Mouse (Mus musculus): Measurements from ENCODE around the gene Gm10073. TPM values are rescaled to one million over a fixed set of nuclear protein-coding genes. Genes with fewer than 3 reads are reported as not detected.
A peak's percentile ranks its signal among the peaks of the same experiment; 100 is the strongest.

The Gm10073 gene
- total and polyA plus RNA-seq, 2 experiments: 12.4 to 64.6 TPM

GRCm38 (mm10) chr8:106606121-106606520 lies 32.9 kb upstream of the Gm10073 start:
- DNase-seq (ENCODE audit: extremely low read depth, low read depth, low spot score): no peak
- no peaks in the 10 kb centered on the region for H3K36me3 ChIP-seq (ENCODE audit: control insufficient read depth, insufficient read depth, low read length)
- WGBS: 30% methylated on average over 4 of the region's 4 CpGs
- 0 out of 2 replicates have a peak, but pooled peaks cover 3% of the 10 kb centered on the region for H3K27me3 ChIP-seq (ENCODE audit: control insufficient read depth, insufficient read depth, low read length)
- H3K4me3 ChIP-seq (ENCODE audit: insufficient read depth, low read depth, low read length): no peak overlapping the region
- TF ChIP-seq CTCF (IDR thresholded peaks at IDR 0.05; ENCODE audit: low read depth, low read length) (no peak), POLR2A (IDR thresholded peaks at IDR 0.05; ENCODE audit: extremely low read depth, insufficient read depth, low read length) (no peak)
- H3K79me2 ChIP-seq (ENCODE audit: control insufficient read depth, insufficient read depth, low read length): peaks cover 3% of the 10 kb centered on the region; the same call in 1 of the 2 replicates
- H3K4me1 ChIP-seq (ENCODE audit: control insufficient read depth, insufficient read depth, low read length): peaks cover 17% of the 10 kb centered on the region
- 0 out of 2 replicates have a peak overlapping the region, but pooled peaks have one; percentile 39 for H3K9ac ChIP-seq (ENCODE audit: low read depth, low read length)
- H3K27ac ChIP-seq (replicated peaks; ENCODE audit: insufficient read depth, low read depth, low read length): peak overlapping the region; percentile 57

GRCm38 (mm10) chr8:106605657-106606056 lies 32.4 kb upstream of the Gm10073 start:
- H3K27me3 ChIP-seq (ENCODE audit: control insufficient read depth, insufficient read depth, low read length): 0 out of 2 replicates have a peak, but pooled peaks cover 3% of the 10 kb centered on the region
- H3K79me2 ChIP-seq (ENCODE audit: control insufficient read depth, insufficient read depth, low read length): peaks cover 3% of the 10 kb centered on the region; the same call in 1 of the 2 replicates
- H3K9ac ChIP-seq (ENCODE audit: low read depth, low read length): no peak overlapping the region
- peak overlapping the region; percentile 66 for H3K27ac ChIP-seq (replicated peaks; ENCODE audit: insufficient read depth, low read depth, low read length)
- H3K4me3 ChIP-seq (ENCODE audit: insufficient read depth, low read depth, low read length): no peak overlapping the region
- WGBS: 22% methylated on average over 7 of the region's 7 CpGs
- TF ChIP-seq CTCF (IDR thresholded peaks at IDR 0.05; ENCODE audit: low read depth, low read length) (no peak), POLR2A (IDR thresholded peaks at IDR 0.05; ENCODE audit: extremely low read depth, insufficient read depth, low read length) (no peak)
- H3K4me1 ChIP-seq (ENCODE audit: control insufficient read depth, insufficient read depth, low read length): peaks cover 12% of the 10 kb centered on the region
- H3K36me3 ChIP-seq (ENCODE audit: control insufficient read depth, insufficient read depth, low read length): no peaks in the 10 kb centered on the region
- peak; percentile 63 for DNase-seq (ENCODE audit: extremely low read depth, low read depth, low spot score)

GRCm38 (mm10) chr8:106603933-106604332 lies 30.7 kb upstream of the Gm10073 start:
- WGBS: 1% methylated on average over 19 of the region's 19 CpGs
- Histone ChIP-seq H3K27ac (replicated peaks; ENCODE audit: insufficient read depth, low read depth, low read length) (peak overlapping the region; percentile 57), H3K36me3 (ENCODE audit: control insufficient read depth, insufficient read depth, low read length) (no peaks in the 10 kb centered on the region), H3K4me1 (ENCODE audit: control insufficient read depth, insufficient read depth, low read length) (peaks cover 11% of the 10 kb centered on the region), H3K4me3 (ENCODE audit: insufficient read depth, low read depth, low read length) (peak overlapping the region; percentile 75), H3K27me3 (ENCODE audit: control insufficient read depth, insufficient read depth, low read length) (0 out of 2 replicates have a peak, but pooled peaks cover 3% of the 10 kb centered on the region), H3K9ac (ENCODE audit: low read depth, low read length) (peak overlapping the region; percentile 84), H3K79me2 (ENCODE audit: control insufficient read depth, insufficient read depth, low read length) (peaks cover 3% of the 10 kb centered on the region; the same call in 1 of the 2 replicates)
- no peak for TF ChIP-seq CTCF (IDR thresholded peaks at IDR 0.05; ENCODE audit: low read depth, low read length)
- no peak for TF ChIP-seq POLR2A (IDR thresholded peaks at IDR 0.05; ENCODE audit: extremely low read depth, insufficient read depth, low read length)
- no peak for DNase-seq (ENCODE audit: extremely low read depth, low read depth, low spot score)

- Histone ChIP-seq H3K4me1 (ENCODE audit: control insufficient read depth, insufficient read depth, low read length) (peaks cover 11% of the 10 kb centered on the region), H3K9ac (ENCODE audit: low read depth, low read length) (peak within 1 kb of the TSS; percentile 84), H3K27me3 (ENCODE audit: control insufficient read depth, insufficient read depth, low read length) (0 out of 2 replicates have a peak, but pooled peaks cover 3% of the 10 kb centered on the region), H3K27ac (replicated peaks; ENCODE audit: insufficient read depth, low read depth, low read length) (peak within 1 kb of the TSS; percentile 57), H3K4me3 (ENCODE audit: insufficient read depth, low read depth, low read length) (peak within 1 kb of the TSS; percentile 75), H3K79me2 (ENCODE audit: control insufficient read depth, insufficient read depth, low read length) (peaks cover 1% of the 10 kb centered on the region; the same call in 1 of the 2 replicates), H3K36me3 (ENCODE audit: control insufficient read depth, insufficient read depth, low read length) (no peaks in the 10 kb centered on the region)
- WGBS: under 1% methylated on average over 53 of the region's 53 CpGs
- no peak for DNase-seq (ENCODE audit: extremely low read depth, low read depth, low spot score)
- TF ChIP-seq POLR2A (IDR thresholded peaks at IDR 0.05; ENCODE audit: extremely low read depth, insufficient read depth, low read length): peak; percentile 40; the same call in 1 of the 2 replicates
- no peak for TF ChIP-seq CTCF (IDR thresholded peaks at IDR 0.05; ENCODE audit: low read depth, low read length)
These were observed 30.0 kb upstream of the Gm10073 start, which contains the start of gene Cdh1 for GRCm38 (mm10) chr8:106603131-106603819. Cdh1 (plus strand) TSS chr8:106603351.

DNA sequence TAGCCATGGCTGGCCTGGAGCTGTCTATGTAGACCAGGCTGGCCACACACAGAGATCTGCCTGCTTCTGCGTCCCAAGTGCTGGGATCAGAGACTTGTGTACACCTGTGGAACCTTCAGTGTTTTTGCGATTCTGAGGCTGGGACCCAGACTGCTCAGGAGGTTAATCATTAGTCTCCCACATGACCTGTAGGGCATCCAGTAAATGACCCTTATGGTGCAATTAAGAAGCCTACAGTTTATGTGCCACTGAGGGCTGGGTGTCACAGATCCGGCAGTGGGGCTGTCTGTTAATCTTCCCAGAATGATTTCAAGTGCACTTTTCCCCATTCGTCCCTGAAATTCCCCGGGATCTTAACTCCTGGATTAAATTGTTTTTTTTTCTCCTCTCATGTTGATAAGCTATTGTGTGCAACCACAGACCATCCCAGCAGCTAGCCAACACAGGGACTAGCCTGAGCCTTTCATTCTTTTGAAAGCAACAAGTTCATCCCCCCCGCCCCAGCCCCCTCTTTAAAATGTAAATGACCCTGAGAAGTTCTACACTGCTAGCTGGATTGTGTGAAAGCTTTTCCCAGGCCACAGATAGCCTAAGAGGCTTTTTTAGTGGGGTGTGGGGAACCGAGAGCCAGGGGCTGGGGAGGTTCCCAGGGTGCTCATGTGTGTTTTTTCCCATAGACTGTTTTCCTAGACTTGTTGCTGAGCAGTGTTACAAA lies 26.2 kb upstream of the Gm10073 start:
- Histone ChIP-seq H3K9ac (ENCODE audit: low read depth, low read length) (no peak overlapping the region), H3K79me2 (ENCODE audit: control insufficient read depth, insufficient read depth, low read length) (no peaks in the 10 kb centered on the region), H3K27me3 (ENCODE audit: control insufficient read depth, insufficient read depth, low read length) (0 out of 2 replicates have a peak, but pooled peaks cover 3% of the 10 kb centered on the region), H3K4me3 (ENCODE audit: insufficient read depth, low read depth, low read length) (no peak overlapping the region), H3K4me1 (ENCODE audit: control insufficient read depth, insufficient read depth, low read length) (peaks cover 11% of the 10 kb centered on the region; the same call in 1 of the 2 replicates), H3K36me3 (ENCODE audit: control insufficient read depth, insufficient read depth, low read length) (no peaks in the 10 kb centered on the region), H3K27ac (replicated peaks; ENCODE audit: insufficient read depth, low read depth, low read length) (peak overlapping the region; percentile 38; the same call in 1 of the 2 replicates)
- TF ChIP-seq CTCF (IDR thresholded peaks at IDR 0.05; ENCODE audit: low read depth, low read length) (no peak), POLR2A (IDR thresholded peaks at IDR 0.05; ENCODE audit: extremely low read depth, insufficient read depth, low read length) (no peak)
- DNase-seq (ENCODE audit: extremely low read depth, low read depth, low spot score): peak; percentile 79
- WGBS: 31% methylated on average over 7 of the region's 7 CpGs

Data from liver, adult 2 months (tissue).